Mouse (Mus musculus) kidney, adult 9 months (tissue): ENCODE results near the gene Whamm.

Source experiments
- DNase-seq: peaks from one replicate; pipeline ENCODE4 v3.0.0; 2022

The Whamm gene

DNA sequence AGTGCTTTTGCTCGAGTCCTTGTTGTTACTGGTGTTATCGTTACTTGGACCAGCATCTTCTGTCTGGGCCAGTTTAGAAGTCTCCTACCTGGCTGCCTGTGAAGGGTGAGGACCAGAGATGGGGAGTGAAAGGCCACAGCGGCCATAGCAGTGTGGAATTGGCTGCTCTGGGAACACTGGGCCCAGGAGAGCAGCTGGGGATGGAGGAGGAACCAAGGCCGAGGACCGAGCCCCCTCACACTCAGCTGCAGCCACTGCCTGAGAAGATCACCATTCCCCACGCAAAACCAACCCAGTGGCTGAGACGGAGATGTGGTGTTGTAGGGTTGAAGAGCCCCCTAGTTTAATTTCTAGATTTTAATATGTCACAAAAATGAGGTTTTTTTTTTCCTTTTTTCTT lies 6.3 kb upstream of the Whamm start:
- DNase-seq, result no peak

DNA sequence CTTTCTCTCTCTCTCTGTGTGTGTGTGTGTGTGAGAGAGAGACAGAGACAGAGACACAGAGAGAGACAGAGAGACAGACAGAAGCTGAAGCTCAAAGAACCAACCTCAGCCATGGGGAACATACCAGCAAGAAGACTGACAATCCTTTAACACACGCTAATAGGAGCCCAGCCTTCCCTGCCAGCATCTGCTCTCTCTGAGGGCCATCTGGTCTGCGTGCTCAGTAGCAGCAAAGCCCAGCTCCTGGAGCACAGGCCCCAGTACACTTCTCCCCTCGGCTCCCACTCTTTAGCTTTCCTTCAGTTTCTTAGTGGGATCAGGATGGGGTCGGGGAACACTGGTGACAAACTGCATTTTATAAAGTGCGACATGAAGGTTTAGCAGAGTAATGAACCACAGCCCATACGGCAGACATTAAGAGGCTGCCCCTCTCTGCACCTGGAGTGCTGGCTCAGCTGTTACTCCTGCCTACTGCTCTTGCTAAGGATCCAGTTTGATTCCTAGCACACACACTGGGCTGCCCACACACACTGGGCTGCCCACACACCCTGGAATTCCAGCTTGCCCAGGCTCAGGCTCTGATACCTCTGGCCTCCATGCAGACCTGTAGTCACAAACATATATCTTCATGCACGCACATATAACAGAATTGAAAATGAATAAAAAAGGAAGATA lies 5.5 kb upstream of the Whamm start:
- DNase-seq, result no peak

DNA sequence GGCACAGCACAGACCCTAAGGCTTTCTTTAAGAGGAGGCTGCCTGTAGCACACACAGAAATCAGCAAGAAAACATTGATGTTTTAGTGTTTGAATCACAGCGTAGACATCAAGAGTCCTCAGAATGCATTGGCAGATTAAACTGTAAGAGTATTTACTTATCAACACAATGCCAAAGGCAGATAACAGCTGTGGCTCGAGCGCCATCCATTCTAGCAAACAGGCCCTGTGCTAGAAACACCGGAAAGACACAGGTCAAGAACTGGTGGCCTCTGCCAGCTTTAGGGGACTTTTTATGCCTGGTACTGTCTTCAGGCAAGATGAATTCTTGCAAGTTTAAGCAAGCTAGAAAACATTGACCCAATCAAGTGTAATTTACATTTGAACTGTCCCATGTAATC lies 4.7 kb upstream of the Whamm start:
- no peak for DNase-seq

DNA sequence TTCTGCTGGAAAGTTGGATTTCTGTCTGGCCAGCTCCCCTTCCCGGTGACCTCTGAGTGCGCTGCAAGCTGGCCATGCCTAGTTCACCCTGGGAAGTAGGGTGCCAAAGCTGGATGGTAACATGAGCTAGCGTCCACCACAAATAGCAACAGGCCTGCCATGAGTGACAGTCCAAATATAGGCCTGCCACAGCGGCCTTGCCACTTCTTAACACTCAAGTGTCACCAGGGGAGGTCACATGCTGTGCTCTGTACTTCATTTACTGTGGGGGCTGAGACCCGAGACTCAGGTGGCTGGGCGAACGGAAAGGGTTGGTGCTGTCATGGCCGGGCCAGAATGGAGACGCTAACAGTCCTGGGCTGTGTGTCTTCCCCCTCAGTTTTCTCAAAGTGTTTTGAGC lies 4.2 kb upstream of the Whamm start, which contains the start of gene Fsd2:
Fsd2 (minus strand) TSS at position 53 of the 400 bp plus-strand sequence.
- DNase-seq, result no peak

DNA sequence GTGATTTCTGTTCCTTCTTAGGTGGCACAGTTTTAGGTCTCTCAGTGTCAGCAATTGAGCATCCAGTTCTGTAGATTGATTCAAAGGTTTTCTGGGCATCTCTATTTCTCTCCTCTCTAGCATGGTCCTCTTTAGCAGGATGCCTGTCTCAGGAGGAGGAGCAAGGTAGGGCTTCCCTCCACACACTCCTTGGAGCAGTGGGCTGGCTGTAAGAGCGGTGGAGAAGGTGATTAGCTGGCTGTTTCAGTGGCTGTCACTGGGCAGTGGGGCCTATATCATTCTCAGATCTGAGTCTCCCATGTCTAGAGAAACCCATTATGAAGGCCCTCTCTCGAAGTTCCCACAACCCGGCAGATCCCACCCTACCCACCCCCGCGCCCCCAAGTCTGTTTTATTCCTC lies 3.7 kb upstream of the Whamm start:
- DNase-seq, result no peak

DNA sequence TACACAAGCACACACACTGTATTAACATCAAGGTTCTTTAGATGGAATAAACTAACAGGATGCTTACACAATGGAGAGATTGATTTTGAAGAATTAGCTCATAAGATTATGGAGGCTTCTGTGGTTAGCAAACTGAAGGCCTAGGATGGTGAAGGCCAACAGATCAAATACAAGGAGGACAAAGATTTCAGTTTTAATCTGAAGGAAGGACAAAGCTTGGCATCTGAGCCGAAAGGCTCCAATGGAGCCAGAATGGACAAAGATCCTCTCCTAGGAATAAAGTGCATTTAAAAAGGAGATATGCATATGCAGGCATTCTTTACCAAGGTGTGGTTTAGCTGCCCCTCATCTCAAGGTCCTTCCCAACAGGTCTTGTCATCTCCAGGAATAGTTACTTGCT lies 1.2 kb upstream of the Whamm start:
- no peak for DNase-seq

DNA sequence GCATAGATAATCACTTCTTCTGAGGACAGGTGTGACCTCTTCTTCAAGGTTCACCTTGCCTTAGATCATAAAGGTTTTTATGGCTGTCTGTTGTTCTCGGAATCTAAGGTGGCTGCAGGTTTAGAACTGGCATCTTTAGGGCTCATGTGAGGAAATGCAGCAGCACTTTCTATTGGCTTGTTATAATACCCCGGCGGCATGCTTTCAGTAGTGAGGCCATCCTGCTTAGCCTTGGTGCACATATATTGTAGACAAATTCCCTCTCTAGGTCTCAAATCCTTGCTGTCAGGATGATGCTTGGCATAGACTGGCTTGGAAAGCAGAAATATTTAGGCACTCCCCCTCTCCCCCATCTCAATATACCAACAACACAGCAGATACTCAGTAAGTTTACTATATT lies 795 bp upstream of the Whamm start:
- no peak for DNase-seq

DNA sequence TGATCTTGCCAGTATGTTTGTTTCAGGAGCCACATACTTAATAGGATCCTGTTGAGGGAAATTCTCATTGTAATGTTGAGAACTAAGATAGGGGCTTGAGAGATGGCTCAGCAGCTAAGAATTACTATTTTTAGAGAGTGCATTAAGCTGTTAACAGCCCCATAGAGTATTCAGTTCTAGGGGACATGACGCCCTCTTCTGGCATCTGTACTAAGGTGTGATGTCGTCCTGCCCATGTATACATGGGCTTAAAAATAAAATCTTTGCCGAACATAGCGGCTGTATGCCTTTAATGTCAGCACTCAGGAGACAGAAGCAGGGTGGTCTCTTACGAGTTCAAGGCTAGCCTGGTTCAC lies 336 bp upstream of the Whamm start:
- no peak for DNase-seq

DNA sequence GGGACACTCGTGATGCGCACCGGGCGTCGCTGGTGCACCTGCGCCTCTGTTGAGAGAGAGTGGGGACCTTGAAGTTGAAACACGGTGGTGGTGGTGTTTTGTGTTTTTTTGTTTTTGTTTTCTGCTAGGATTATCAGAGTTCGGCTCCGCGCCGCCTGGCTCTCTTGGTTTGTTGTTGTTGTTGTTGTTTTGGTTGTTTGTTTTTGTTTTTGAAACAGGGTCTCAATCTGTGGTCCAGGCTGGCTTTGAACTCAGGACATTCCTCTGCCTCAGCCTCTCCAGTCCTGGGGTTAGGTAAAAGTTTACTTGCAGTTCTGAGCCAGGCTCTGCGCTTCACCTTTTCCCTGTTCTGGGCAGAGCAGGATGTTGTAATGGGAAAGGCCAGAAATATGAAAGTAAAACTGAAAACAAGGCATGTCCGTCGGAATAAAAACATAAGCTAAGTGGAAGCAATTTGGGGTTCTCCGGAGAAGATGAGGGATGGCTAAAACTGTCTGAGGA lies 925 bp downstream of the Whamm start:
- DNase-seq, result peak; percentile 37

DNA sequence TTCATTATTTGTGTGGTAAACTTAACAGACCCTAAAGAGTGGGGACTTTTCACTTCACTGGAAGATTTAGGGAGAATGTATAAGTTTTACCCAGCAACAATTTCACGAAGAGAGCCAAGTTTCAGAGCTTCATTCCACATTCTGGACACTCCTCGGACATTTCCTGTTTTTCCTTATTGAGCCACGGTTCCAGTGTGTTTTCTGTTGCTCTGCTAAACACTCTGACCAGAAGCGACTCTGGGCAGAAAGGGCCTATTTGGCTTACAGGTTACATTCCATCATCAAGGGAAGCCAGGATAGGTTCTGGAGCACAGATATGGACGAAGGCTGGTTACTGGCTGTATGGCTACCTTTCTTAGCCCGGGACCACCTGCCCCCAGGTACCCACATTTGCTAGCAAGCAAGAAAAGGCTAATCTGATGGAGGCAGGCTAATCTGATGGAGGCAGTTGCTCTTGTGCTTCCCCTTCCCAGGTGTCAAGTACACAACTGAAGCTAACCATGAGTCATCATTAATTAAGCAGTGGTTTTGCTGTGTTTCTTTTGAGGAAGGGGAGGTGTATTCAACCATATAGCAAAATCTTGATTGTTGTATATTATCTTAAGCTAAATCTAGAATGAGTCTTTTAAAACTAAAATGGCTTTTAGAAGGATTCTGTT lies 1.7 kb downstream of the Whamm start:
- peak; percentile 15 for DNase-seq

DNA sequence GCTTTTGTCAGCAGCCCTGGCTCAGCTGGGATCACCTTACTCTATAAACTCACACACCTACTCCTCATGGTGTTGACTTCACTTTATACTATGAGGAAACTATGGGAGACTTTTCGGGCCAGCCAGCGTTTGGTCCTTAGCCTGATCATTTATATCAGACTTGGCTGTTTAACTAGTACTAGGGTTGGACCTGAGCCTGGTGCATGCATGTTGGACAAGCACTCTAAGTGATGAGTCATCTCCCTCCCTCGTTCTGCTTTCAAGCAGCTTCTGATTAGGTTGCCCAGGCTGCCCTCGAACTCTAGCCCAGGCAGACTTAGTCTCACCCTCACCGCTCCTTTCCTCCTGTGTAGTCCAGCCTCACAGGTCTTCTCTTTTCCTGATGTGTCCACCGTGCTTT lies 2.3 kb downstream of the Whamm start:
- DNase-seq, result peak; percentile 27

DNA sequence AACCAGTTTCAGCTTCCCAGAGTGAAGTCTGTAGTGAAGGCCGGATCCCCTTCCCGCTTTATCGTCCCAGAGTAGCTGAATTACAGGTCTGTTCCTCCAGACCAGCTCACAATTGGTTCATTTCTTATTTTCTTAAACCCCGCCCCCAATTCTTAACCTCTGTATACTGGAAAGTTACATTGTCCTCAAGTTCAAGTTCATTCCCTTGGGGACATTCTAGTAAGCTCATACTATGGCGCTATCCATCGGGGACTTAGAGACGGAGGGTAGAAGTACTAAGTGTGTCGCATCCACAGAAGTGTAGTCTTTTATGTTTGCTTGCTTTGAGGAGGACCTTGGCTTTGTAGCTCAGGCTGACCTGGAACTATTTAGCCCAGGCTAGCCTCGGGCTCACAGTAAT lies 2.8 kb downstream of the Whamm start:
- no peak for DNase-seq

DNA sequence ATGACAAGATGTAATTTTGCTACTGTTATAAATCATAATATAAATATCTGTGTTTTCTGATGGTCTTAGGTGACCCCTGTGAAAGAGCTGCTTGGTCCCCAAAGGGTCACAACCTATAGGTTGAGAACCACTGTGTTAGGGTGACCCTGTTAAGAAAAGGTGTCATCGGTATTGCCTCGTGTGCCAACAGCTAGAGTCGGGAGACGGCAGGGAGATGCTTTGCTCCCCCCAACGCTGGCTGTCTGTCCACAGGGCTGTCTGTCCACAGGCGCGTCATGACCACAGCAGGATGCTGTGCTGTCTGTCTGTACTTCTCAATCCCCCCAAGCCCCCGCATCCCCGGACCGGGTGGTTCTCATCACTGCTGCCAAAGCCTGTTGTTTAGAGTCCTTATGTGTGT lies 4.5 kb downstream of the Whamm start:
- no peak for DNase-seq

DNA sequence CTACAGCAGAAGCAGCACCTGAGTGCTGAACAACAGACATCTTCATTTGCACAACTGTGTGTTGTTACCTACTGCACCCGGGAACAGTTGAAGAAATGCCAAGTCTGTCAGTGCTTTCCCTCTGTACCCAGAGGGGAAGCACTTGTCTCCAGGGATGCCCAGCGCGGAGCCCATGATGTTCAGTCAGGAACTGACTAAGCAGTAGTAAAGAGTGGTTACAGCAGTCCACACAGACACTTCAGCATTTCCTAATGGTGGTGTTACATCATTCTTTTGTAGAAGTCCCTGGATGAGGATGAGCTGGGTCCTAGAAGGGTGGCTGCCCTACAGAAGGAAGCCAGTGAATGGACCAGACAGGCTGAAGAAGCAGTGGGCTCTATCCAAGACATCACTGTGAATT lies 6.8 kb downstream of the Whamm start:
- DNase-seq, result no peak

DNA sequence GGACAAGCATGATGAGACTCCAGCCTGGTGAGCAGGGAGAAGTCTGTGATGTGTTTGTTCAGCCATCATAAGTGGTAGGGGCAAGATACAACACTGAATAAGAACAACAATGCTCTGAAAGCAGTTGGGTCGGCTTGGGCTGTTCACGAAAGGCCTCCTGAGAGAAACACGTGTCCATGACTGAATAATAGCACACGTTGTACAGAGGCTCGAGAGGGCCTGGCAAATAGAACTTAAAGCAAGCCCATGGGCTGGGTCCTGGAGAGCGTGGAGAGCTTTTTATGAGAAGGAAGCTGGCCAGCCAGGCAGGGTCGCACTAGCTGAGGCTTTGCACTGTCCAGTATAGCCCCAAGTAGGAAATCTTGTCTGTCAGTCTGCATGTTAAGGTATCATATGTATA lies 7.3 kb downstream of the Whamm start:
- DNase-seq, result no peak

DNA sequence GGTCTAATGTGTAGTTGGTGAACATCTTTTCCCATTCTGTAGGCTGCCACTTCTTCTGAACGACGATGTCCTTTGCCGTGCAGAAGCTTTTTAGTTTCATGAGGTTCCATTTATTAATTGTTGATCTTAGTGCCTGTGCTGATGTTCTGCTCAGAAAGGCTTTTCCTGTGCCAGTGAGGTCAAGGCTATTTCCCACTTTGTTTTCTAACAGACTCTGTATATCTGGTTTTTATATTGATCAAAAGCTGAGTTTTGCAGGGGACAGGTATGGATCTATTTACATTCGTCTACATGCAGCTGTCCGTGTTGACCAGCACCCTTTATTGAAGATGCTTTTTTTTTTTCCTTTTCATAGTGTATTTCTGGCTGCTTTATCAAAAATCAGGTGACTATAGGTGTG lies 8.2 kb downstream of the Whamm start:
- no peak for DNase-seq

DNA sequence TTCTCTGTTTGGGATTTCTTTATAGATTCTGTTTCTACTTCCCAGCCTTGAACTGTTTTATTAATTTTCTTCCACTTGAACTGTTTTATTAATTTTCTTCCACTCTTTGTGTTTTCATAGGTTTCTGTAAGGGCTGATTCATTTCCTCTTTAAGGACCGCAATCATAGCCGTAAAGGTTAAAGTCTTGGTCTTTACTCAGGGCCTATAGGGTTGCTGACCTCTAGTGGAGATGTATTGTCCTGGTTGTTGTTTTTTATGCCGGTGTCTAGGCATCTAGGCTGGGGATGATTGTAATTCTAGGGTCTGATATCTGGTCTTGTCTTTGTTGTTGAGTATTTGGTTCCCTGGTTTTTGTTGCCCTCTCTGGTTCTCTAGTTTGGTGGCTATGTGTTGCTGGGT lies 12.4 kb downstream of the Whamm start:
- DNase-seq, result no peak

DNA sequence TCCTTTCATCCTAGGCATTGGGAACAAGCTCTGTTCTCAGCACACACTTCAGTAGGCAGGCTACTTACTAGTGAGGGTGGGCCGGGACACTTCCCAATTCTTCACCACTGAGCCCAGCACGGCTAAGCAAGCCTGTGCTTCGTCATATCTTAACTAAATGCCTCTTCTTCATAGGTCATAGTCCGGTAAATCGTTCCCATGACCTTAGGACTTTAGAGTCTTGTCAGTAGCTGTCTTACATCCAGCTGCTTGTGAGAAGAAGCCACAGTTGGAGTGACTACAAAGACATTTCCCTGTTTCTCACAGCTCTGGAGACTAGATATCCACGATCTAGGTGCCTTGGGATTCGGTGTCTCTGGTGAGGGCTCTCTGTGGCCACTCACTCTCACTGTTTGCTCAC lies 14.3 kb downstream of the Whamm start:
- peak; percentile 61 for DNase-seq

DNA sequence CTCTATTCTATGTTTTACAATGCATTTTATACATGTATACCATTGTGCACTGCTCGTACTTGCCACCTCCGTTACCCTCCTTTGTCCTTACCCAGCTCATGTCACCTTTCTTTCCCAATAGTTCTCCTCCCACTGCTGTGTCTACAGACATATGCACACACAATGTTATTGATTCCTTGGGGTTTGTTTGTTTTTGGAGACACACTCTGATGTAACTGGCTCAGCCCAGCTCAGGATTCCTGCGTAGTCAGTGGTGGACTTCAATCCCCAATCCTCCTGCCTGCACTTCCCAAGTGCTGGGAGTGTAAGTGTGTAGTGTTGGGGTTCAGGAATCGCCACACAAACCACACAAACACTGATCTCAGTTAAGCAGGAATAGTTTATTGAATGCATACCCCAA lies 16.2 kb downstream of the Whamm start:
- DNase-seq, result no peak

DNA sequence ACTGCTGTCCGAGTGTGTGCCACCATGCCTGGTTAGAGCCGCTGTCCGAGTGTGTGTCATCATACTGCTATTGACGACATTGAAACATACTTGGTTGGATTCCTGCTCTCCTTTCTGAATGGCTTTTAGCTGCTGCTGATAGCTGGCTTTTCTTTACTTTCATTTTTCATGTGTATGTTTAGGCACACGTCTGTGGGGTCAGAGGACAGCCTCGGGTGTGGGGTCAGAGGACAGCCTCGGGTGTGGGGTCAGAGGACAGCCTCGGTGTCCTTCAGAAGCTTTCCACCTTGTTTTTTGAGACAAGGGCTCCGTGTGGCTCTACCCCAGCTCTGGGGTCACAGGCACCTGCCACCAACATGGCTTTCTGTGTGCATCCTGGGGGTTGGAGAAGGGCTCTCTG lies 21.6 kb downstream of the Whamm start:
- DNase-seq, result no peak

DNA sequence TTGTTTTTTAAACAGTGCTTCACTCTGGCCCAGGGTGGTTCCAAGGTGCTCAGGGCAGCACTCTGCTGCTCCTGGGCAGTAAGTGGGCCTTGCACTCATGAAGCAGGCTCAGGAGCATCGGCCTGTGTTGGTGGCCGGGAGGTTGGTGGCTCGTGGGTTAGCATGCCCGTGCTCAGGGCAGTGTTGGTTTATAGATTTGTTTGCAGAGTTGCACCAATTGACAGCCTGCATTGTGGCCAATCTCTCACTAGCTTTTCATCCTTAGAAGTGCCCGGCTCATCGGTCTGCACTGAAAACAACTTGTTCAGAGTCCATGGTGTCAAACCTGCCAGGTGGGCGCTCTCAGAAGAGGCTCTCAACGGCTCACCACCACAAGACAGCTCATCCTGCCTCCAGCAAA lies 22.3 kb downstream of the Whamm start:
- DNase-seq, result no peak

DNA sequence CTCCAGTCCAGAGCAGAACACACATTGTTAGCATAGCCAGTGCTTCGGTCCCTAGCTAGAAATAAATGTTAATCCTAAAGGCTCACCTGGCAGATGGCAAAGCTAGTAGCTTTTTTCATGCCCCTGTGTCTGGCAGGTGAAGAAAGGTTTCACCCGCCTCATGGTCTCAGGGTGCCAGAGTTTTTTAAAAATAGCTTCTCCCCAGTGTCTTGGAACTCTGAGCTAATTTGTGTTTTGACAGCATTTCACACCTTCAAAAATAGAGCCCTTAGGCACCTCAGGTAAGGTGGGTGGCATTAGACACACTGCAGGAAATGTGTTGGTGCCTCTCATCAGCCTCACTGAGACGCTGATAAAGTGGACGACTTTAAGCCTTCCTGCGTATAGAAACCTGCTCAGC lies 24.0 kb downstream of the Whamm start:
- DNase-seq, result no peak

DNA sequence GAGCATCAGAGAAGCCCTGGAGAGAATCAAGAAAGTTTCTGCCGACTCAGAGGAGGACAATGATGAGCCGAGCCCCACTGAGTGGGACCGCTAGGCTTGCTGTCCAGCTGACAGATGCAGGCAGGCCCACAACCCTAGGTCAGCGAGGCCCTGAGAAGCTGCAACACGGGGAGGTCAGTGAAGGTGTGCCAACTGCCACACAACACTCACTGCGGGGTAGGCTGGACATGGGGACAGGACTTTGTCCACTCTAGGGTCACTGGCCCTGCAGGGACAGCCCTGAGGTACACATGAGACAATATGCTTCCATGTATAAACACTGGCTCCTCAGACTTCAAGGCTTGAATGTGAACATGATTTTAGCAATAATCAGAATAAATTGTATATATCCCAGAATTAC lies 25.0 kb downstream of the Whamm start:
- DNase-seq, result no peak

DNA sequence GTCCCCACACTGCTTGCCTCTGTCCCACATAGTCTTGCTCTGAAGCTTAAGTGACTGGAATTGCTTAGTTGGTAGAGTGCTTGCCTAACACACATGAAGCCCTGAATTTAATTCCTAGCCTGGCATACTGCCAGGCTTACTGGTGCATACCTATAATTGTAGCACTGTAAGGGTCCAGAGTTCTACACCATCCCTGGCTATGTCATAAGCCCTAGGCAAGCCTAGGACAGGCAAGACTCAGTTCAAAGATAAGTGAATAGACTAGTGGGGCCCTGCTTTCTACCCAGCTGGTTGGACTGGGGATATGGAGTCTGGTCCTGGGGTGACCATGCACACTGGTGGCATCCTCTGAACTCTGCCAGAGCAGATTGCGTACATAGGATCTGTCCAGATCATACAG lies 26.6 kb downstream of the Whamm start:
- no peak for DNase-seq
